Mouse (Mus musculus) gastrocnemius, postnatal 4 days (tissue): Measurements from ENCODE around the gene Rag1. TPM values are rescaled to one million over a fixed set of nuclear protein-coding genes. Genes with fewer than 3 reads are reported as not detected.

ENCODE experiments used
- DNase-seq, 2 experiments: peaks; one replicate each; pipeline ENCODE4 v3.0.0; 2021 to 2022; ENCODE audit warnings: low spot score in 2 of 2, mixed read lengths in 2 of 2
- total RNA-seq, 2 experiments: library from RNA; stranded (reverse); gene quantifications; 2 replicates each; pipeline ENCODE4 v1.2.3; 2021

Gene Rag1
- total RNA-seq, 2 experiments from 2014 or later, result 0.21 to 0.81 TPM

DNA sequence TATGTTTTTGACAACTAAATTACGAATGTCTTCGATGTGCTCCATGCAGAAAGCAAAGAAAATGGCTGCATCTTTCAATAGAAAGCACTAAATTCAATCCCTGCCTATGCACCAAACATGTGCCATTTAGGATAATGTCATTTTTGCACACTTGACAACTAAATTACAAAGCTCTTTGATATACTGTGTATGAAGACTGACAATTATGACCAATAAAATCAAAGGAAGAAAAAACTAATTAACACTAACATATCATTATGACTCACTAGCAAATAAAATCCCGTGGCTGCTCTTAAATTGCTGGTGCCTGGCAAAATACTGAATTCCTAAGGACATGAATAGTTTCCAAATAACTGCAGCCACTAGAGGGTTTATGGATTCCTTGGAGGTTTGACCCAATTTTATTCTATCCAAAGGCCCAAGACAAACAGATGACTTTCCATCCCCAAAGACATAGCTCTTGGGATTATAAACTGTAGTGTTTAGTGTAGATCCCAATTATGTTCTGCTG lies 9.4 kb downstream of the Rag1 start:
- no peak for DNase-seq

DNA sequence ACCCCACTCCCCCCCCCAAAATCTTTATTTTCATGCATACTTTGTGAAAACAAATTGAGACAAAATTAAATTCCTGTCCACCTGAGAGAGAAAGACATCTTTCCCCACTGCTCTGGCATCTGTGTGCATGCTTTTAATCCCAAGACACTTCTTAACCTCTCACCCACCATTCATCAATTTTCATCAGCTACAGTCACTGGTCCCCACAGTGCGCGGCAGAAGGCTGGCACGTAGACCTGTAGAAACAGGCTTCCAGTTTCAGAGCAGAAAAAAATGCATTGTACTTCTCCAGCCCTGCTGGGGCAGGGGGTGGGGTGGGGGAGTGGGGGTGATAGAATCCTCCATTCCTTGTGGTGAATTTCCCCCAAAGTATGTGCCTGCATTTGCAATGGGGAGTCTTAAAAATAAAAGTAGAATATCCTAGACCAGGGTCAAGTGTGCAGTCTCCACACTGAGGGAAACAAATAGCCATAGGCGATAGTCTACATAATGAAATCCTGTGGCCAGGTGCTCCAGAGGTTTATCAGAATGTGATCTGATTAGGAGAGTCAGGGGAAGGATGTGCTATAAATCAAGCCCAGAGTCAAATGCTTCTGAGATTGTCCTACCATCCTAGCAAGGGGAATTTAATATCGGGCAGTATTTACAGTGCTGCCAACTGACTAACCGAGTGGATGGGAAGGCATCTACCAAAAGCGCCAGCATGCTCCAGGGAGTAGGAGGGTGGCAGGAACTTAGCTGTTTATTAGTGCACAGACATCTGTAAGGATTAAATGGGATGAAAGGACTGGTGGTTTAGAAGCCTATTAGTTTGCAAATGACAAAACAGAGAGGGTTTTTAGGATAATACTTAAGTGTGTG lies 10.1 kb downstream of the Rag1 start:
- DNase-seq, result no peak

DNA sequence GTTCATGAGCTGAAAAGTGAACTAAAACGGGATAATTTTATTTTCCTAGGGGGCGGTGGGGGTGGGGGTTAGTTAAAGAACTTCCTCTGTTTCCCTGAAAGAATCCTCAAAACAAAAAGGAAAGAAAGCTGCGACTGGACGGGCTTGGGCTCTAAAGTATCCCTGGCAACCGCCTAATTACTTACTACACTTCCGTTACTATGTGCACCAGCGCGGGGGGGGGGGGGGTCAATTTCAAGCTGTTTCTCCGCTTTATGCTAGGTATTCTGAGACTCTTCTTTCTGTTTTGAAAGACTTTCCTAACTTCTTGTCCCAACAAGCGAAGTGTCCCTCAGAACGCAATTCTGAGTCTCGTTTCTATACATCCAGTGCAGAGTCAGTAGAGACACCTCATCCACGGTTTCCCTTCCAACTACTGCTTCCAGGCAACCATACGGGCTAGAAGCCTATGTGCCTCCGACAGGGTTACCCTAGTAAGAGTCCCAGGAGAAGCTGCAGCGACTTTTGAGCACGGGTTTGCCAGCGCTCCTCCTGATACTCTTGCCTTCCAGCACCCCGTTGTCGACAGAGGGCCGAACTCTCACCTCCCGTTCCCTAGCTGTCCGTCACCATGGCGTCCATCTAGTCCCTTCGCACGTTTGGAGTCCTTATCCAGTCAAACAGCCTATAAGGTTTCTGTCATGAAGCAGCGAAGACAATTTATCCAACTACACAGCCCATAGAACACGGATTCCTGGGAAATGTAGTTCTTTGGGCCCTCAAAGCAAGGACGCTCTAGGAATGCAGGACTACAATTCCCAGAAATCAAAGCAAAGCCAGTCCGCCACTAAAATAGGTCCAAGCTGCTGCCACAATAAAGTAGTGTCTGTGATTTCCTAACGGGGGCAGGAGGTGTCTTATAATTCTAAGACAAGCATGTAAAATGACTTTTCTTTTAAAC lies 20.7 kb downstream of the Rag1 start:
- peak; percentile 21 to 61 for DNase-seq

DNA sequence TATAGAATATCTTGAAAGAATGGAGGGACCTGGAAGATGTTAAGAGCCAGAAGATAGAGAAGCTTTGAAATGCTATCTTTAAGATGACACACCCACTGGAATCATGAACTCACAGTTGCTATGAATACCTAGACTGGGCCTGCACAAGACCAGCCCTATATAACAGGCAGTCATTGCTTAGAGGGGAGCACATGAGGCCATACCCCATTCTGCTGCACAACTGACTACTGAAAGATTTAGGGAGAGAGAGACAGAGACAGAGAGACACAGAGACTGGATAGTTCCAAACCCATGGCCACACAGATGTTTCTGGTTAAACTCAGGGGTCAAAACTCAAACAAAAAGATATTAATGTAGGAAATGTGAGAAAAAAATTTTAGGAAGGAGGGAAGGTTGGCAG lies 22.1 kb downstream of the Rag1 start:
- DNase-seq, result no peak

DNA sequence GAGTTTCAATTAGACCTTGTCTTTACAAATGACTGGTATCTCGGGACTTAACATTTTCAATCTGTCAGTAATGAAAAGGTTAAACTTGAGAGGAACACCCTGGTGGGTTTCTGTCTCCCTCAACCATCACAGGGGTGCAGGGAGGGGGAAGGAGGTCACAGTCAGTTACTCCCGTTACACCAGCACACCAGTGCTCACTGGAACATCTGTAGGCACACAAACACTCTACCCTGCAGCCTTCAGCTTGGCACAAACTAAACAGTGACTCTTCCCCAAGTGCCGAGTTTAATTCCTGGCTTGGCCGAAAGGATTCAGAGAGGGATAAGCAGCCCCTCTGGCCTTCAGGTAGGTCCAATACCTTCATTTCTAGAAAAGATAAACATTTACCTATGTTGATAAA lies 24.8 kb downstream of the Rag1 start, which contains the start of gene Rag2:
TSS of gene Rag2 (plus strand) at position 193 of the 400 bp plus-strand sequence.
- no peak for DNase-seq

DNA sequence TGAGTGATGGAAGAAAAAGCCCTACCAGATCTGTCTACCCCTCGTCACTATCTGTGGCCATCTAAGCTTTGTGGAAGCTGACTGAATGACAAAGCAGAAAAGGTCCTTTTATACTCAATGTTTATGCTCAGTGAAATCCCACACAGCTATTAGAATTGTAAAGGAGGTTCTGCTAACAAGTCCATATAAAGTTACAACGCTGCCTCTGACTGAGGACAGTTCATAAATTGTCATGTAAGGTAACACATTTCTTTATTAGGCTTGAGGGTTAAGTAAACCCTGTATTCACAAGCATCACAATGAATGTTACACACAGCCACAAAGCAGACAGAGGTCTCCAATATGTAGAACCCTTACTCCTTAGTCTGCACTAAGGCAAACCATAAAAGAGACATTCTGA lies 25.3 kb downstream of the Rag1 start:
- no peak for DNase-seq

DNA sequence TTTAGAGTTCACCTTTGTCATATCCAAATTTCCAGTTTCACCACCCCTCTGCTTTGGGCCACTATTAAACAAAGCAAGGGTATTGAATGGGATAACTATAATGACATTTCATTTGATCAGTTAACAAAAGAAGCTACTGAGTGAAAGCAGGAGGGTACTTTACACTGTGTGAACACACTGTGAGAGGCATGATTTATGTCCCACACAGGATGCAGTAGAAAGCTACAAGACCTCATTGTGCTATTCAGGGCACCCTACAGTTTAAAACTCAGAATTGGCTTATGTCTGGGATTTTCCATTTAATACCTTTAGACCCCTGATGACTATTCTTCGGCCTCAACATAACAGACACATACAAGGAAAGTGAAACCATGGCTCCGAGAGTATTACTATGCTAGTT lies 26.3 kb downstream of the Rag1 start:
- no peak for DNase-seq

DNA sequence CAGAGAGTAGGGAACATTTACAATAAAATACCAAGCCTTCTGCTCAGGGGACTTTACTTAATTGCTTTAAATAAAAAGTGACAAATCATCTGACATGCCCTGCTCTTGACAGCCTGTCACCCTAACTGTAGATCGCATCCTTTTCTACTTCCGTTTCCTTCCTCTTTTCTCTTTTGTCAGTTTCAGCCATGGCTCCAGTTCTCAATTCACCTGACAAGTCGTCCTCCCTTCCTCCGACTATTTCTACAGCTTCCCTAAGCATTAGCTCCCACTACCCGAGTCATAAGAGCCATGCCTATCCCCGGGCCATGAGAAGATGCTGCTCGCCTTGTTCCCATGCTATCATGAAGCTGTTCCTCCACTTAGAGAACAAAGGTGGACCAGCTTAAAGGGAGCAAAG lies 27.7 kb downstream of the Rag1 start:
- DNase-seq, result no peak

DNA sequence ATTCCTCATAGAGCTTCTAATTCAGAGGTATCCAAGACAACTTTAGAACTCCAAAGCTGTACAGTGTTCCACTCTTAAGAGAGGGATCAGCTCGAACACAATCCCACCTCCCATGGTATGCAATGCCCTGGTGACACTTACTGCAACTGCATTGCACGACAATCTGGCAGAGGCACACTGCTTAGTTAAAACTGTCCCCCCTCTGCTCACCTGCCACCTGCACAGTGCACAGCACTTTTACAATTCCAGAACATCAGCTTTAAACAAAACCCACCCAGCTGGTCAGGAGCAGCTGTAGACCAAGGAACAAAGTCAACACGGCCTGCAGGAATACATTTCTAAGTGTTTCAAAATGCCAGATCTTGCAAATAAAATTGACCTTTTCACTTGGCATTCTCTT lies 28.4 kb downstream of the Rag1 start:
- no peak for DNase-seq

DNA sequence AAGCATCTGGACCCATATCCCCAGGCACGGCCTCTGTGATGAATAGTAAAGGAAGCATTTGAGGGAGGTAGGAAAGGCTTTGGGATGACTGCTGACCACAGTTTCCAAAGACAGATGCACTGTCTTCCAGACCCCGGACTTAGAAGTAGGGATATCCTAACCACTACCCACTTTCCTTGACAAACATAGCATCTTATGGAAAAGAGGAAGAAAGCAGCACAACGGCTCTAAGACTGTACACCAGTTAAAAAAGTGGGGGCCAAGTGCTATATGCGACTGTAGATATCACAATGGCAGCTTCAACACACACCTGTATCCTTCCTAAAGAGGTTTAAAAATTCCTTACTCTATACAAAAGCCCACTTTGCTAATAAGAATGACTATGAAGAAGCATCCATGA lies 30.9 kb downstream of the Rag1 start:
- DNase-seq, result no peak

DNA sequence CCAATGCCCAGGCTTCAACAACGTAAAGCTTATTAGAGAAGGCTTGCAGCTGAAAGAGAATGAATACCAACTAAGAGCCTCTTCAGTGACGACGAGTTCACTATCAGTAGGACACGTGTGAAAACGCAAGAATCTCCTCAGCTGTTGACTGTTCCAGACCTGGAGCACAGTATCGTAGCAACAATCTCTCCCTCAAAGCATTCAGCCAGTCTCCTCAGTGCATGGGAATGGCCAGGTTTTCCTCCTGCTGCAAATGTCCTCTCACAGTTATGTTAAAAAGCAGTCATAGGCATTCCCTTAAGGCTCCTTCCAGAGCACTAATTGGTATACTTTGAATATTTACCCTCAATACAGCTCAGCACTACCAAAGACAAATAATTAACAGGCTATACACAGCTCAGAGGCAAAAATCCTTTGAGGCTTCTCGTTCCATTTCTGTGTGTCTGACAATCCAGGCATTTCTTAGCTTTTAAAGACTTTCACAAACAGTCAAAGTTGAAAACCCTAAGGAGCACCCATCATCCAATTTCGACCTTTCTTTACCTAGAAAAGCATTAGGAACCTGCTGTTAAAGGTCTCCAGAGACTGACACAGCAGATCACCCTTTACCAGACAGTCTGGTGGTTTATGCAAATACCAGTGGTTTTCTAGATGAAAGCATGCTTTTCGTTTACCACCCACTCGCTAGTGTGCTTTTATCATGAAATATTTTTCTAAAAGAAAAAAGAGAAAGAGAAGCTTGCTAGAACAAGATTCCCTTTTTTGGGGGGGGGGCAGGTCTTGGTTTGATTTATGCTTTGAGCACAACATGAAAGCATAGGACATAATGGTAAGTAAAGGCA lies 33.6 kb downstream of the Rag1 start:
- DNase-seq, result no peak

DNA sequence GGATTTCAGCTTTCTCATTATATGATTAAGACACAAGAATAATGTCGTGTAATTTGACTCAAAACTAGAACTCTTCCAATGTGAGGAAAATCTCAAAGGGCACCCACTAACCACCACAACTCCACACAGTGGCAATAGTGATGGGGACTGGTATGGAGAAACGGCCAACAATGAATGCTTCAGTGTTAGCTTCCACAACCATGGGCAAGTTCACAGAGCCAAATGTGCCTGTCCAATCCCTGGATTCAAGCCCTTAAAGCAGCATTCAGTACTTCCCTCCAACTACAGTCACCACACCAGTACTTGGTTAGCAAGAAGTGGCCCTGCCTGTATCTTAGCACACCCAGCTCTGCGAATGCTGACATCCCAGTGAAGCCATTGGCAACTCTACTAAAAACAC lies 38.4 kb downstream of the Rag1 start:
- DNase-seq, result no peak

DNA sequence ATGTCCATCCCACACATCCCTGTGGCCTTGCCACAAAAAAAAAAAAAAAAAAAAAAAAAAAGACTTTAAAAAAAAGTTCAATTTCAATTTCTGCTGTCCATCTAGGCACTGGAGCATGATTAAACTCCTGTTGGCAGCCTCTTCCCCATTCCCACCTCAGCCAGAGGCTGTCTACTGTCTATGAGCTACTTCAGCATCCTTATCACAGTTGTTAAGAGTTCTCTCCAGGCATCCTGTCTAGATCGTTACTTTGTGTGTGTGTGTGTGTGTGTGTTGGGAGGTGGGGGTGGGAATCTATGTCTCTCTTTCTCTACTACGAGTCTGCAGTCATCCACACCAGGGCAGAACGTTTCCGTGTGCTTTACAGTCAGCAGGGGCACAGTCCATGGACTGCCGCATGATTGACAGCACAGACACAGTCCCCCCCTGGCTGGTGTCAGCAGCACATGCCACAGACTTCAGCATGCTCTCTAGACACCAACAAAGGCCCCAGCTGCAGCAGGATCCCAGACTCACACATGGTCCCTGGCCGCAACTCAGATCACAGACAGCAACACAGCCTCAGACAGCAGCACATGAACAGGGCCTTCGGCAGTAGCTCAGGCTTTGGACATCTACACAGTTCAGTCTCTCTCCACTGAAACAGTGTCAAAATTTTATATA lies 40.9 kb downstream of the Rag1 start:
- no peak for DNase-seq

DNA sequence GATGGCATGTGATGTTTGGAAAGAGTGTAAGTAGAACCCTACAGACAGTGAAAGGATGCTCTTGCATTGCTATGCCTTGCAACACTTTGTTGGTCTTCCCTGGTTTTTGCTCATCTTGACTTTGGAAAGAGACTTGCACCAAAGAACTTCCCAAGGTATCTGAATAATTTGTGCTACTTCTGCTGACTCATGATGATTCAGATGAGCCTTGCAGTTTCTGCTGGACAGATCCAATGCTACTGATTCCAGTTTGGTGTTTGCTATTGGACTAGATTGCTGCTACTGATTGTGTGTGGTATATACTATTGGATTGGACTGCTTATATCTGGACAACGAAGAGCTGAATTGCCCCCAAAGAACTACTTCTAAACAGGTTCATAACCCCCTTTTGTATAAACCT lies 46.2 kb downstream of the Rag1 start:
- no peak for DNase-seq

DNA sequence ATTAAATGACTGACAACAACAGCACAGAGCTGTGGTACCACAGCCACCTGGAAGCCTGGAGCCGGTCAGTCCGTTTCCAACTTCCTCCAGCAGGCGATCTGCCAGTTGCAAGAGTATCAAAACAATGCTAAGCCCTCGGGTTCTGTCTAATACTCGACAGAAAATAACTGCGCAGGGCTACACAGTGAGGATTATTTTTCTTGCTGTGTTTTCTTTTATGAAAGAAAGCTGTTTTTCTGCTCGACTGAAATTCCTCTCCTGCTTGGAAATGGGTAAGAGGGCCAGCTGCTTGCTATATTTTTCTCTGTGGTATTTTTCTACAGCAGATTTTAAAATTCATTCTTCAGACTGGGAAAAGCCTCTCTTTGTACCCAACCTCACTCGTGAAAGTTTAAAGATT lies 48.6 kb downstream of the Rag1 start:
- peak in 1 of 2 experiments; percentile 52 for DNase-seq

DNA sequence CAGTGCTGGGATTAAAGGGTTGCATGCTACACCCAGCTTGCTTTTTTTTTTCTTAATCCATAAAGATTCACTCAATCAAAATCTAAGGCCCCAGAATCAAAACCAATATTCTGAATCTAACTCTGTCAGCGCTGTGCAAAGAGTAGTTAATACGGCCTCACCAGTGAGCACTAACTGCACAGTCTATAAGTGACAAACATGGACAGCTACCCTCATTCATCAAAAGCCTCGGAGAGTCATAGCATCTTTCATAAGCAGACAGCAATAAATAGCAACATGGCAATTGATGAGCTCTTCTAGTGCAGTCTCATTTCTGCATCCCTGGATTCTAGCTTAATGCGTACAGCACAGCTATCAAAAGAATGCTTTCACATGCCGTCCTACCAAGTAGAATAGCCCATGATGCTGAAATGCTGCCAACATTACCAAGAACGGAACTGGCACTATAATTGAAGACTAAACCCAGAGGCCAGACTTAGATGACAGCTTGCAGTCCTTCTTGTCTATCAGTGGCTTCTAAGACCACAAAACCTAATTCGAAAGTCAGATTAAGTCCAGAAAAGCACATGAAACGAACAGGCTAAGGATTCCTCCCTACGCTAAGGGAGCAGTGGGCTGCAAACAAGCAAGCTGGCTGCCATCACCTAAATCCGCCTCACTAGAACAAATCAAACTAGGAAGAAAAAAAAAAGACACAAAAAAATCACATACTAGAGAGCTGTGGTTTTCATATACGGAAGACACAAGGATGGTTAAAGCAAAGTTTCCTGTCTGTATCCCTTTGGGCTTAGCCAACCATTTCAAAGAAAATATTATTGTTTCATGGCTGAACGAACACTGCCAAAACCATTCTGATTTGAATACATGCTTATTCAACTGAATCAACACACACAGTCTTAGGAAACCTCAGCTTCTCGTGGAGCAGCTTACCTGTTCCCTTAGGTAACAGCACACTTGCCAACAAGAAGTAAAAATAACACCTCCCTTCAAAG lies 50.8 kb downstream of the Rag1 start:
- no peak for DNase-seq

DNA sequence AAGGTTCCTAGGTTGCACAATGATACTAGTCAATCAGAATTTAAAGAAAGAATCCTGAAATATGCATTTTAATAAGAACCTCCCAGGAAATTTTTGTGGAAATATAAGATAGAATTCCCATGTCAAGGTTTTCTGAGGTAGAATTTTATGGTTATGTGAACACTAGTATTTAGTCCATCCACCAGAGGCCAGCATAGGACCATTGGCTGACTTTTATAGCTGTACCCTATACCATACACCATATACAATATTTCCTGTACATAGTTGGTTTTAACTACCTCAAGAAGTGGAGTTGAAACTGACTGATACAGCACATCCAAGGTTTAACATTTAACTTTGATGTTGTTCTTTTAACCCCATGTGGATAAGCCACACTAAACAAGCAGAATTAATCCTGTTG lies 52.1 kb downstream of the Rag1 start:
- DNase-seq, result no peak

DNA sequence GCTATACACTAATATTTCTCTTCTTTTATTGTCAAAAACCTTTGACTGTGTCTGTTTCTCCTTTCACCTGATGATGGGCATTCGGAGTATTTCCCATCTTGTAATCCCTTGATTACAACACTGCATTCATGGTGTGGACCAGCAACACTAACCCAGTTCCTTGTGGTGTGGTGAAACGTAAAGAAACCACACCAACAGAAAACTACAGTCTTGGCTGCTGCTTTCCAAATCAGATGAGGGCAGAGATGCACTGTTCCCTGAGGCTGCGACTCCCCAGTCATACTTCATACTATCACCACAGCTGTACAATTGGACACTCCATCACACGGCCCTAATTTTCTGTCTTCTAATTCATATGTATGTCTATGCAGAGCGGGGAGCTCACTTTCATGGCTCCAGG lies 54.6 kb downstream of the Rag1 start:
- no peak for DNase-seq

DNA sequence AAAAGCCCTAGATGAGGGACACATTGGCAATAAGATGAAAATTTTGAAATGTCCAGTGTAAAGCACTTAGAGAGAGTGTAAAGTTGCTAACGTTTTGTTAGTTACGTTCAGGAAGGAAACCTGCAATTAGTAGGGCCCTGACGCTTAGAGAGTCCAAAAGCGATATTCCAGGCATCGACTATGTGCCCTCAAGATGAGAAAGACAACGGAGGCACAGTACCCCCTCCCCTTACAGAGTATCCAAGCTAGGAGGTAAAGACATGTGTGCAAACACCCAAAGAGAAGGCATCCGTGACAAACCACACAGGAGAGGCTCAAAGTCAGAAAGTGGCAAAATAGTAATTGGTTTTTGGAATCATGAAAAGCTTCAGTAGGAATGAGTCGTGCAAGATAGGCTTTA lies 56.4 kb downstream of the Rag1 start:
- no peak for DNase-seq
